Mouse (Mus musculus) brain, embryonic 14.5 days (tissue): ENCODE measurements at regions not wholly inside any gene's neighbourhood (a gene's known extent, or its start where the extent isn't known, plus 50 kb on each side); places are given as distances from the start of the nearest gene placed in this dataset.

Source experiments
- DNase-seq: peaks from one replicate; pipeline ENCODE4 v3.0.0-alpha.2; 2011; ENCODE audit warnings: low read depth
- CTCF ChIP-seq: fragments of 200-500 bp; IDR thresholded peaks from 2 replicates; pipeline ENCODE4 v1.5.1; 2012; ENCODE audit warnings: inconsistent platforms, mild to moderate bottlenecking, moderate library complexity, borderline replicate concordance; ENCODE audit not compliant: insufficient read depth, insufficient read length; ENCODE audit errors: extremely low read depth
- POLR2A ChIP-seq: fragments of 200-500 bp; IDR thresholded peaks from 2 replicates; pipeline ENCODE4 v1.6.1; 2012; ENCODE audit warnings: mild to moderate bottlenecking, inconsistent platforms, borderline replicate concordance; ENCODE audit not compliant: poor library complexity, insufficient read depth, insufficient read length, severe bottlenecking; ENCODE audit errors: extremely low read depth

DNA sequence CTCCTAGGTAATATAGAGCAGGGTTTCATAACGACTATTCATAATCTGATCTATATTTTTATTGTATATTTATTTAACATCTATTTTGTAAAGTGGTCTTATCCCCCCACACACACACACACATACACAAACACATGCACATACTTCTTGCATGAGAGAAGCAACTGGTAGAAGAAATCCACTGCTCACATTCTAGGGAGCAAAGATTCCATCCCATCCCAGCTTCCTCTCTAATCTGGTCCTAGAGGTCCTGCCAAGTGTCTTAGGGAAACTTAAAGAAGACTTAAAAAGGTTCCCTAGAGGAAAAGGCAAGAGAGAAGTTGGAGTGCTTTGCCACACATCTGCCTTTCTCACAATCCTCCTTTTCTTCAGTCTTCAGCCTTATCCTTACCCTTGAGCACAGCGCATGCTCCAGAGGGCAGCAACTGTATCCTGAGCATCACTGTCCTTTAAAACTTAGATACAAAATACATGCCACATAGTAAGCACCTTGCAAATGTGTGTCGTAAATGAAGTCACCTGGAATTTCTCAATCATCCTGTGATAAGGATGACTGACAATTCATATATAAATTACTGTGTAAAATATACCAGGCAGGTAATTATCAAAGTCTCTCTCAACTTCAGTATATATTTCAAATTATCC lies 1677.9 kb upstream of the 5930422O12Rik start:
- no peak for TF ChIP-seq CTCF
- TF ChIP-seq POLR2A = no peak
- DNase-seq = no peak

DNA sequence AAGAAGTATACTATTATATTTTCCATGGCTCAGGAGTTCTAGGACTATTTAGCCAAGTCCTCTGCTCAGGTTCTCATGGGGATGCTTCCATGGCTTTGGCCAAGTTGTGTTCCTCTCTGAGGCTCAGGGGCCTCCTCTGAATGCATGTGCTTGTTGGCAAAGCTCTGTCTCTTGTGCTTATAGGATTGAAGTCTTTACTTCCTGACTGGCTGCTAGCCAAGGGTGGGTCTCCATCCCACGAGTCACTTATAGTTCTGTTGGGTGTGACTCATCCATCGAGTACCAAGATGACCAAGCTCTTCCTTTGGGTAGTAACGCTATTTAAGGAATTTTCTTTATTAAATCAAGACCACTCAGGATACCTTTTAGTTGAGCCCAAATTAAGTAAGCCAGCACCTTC lies 1672.8 kb upstream of the 5930422O12Rik start:
- no peak for DNase-seq
- TF ChIP-seq POLR2A = no peak
- no peak for TF ChIP-seq CTCF

DNA sequence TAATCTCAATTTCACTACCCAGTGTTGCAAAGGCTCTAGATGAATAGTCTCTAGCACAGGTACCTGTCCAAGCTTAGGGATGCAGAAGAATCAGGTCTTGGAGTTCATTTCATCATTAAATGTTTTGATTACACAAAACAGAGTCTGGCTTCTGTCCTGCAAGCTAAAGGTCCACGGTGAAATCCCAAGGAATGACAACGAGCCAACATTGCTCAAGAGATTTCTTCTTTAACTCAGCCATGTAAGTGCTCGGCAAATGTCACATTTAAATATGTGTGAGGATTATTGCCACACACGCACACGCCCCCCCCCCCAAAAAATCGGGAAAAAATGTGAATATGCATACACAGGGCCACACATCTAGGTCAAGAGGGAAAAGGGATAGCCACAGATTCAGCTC lies 1666.4 kb upstream of the 5930422O12Rik start:
- no peak for TF ChIP-seq POLR2A
- no peak for TF ChIP-seq CTCF
- DNase-seq = no peak
